Mouse (Mus musculus): ENCODE data around the gene Sec23ip.

- TF ChIP-seq CTCF (IDR thresholded peaks at IDR 0.05; ENCODE audit: low read depth, low read length) (no peak), POLR2A (IDR thresholded peaks at IDR 0.05; ENCODE audit: extremely low read depth, insufficient read depth, low read length) (no peak)
These were observed 6.7 kb upstream of the Sec23ip start for GRCm38 (mm10) chr7:128738041-128738440.

Data from liver, adult 2 months (tissue).